Mouse (Mus musculus): ENCODE measurements at regions not wholly inside any gene's neighbourhood (a gene's known extent, or its start where the extent isn't known, plus 50 kb on each side); places are given as distances from the start of the nearest gene placed in this dataset.

GRCm38 (mm10) chr12:71563219-71563618 lies 253.5 kb downstream of the Dact1 start:
- TF ChIP-seq CTCF (conservative IDR thresholded peaks at IDR 0.05; ENCODE audit: low read length) (no peak), POU5F1 (IDR thresholded peaks at IDR 0.05; ENCODE audit: borderline replicate concordance, low read length) (no peak), NANOG (IDR thresholded peaks at IDR 0.05; ENCODE audit: borderline replicate concordance, low read length) (no peak)
